ENCODE assay signal across 8 mouse cellular contexts in genomic region chr12:91779004-91779365, GRCm38 (mm10). TPM values are rescaled to one million over a fixed set of nuclear protein-coding genes. Genes with fewer than 3 reads are reported as not detected.
DNase-seq lines count a peak whose midpoint lies in the region; ATAC-seq and TF ChIP-seq lines count a peak whose summit lies in the region.

No protein-coding gene starts in this region.

- H3K4me1 ChIP-seq in G1E (ENCODE audit: insufficient read depth, low read depth, low read length): peaks cover 52% of the 10 kb centered on the region
- no peaks in the 10 kb centered on the region for H3K4me1 ChIP-seq in cerebellum, adult 2 months (ENCODE audit: control insufficient read depth, insufficient read depth, low read length)
- H3K4me1 ChIP-seq in forebrain, embryonic 16.5 days (replicated peaks; ENCODE audit: control insufficient read depth, insufficient read depth, low read length): peaks cover 10% of the 10 kb centered on the region
- peaks cover 18% of the 10 kb centered on the region for H3K4me1 ChIP-seq in neural tube, embryonic 15.5 days
- peaks cover 8% of the 10 kb centered on the region for H3K4me1 ChIP-seq in testis, adult 2 months (ENCODE audit: control insufficient read depth, insufficient read depth, low read length)

- no peak for TF ChIP-seq POLR2A in cerebellum, adult 2 months (IDR thresholded peaks at IDR 0.05; ENCODE audit: borderline replicate concordance, insufficient read depth, low read length)
- TF ChIP-seq POLR2A in testis, adult 2 months (IDR thresholded peaks at IDR 0.05; ENCODE audit: control insufficient read depth, low read depth, low read length): peak; percentile 53; the same call in 1 of the 2 replicates

- intact Hi-C loops in heart, postnatal 25 days (cut with DNase I): no loop called here

- no peak for TF ChIP-seq CTCF in G1E (IDR thresholded peaks at IDR 0.05; ENCODE audit: low read depth, low read length)
- TF ChIP-seq CTCF in cerebellum, adult 2 months (IDR thresholded peaks at IDR 0.05; ENCODE audit: borderline replicate concordance, insufficient read depth, low read depth, low read length): no peak
- no peak for TF ChIP-seq CTCF in testis, adult 2 months (IDR thresholded peaks at IDR 0.05; ENCODE audit: control insufficient read depth, insufficient read depth, insufficient replicate concordance, low read depth, low read length)

- peaks cover 2% of the 10 kb centered on the region for H3K36me3 ChIP-seq in G1E (replicated peaks)
- H3K36me3 ChIP-seq in forebrain, embryonic 16.5 days (ENCODE audit: control insufficient read depth, insufficient read depth): no peaks in the 10 kb centered on the region
- H3K36me3 ChIP-seq in neural tube, embryonic 15.5 days: no peaks in the 10 kb centered on the region
- no peaks in the 10 kb centered on the region for H3K36me3 ChIP-seq in testis, adult 2 months (ENCODE audit: control insufficient read depth, insufficient read depth, low read length)

- no peak overlapping the region for H3K27ac ChIP-seq in cerebellum, adult 2 months (ENCODE audit: insufficient read depth, low read length)
- no peak overlapping the region; the same call in 1 of the 2 replicates for H3K27ac ChIP-seq in forebrain, embryonic 16.5 days (ENCODE audit: low read length)
- H3K27ac ChIP-seq in neural tube, embryonic 15.5 days (replicated peaks): peak overlapping the region; percentile 67
- no peak overlapping the region for H3K27ac ChIP-seq in testis, adult 2 months (ENCODE audit: control insufficient read depth, insufficient read depth, low read depth, low read length)

- peak overlapping the region; percentile 79 for H3K4me3 ChIP-seq in G1E (ENCODE audit: low read depth, low read length)
- peak overlapping the region; percentile 47 for H3K4me3 ChIP-seq in cerebellum, adult 2 months (replicated peaks; ENCODE audit: insufficient read depth, low read depth, low read length)
- H3K4me3 ChIP-seq in forebrain, embryonic 16.5 days (replicated peaks; ENCODE audit: low read length): peak overlapping the region; percentile 83
- peak overlapping the region; percentile 75 for H3K4me3 ChIP-seq in neural tube, embryonic 15.5 days (replicated peaks)
- peak overlapping the region; percentile 93 for H3K4me3 ChIP-seq in testis, adult 2 months (ENCODE audit: control insufficient read depth, low read depth, low read length)

- WGBS in cerebellum, adult 2 months: under 1% methylated on average over 34 of the region's 35 CpGs
- under 1% methylated on average over 35 of the region's 35 CpGs for WGBS in forebrain, embryonic 16.5 days
- WGBS in neural tube, embryonic 15.5 days: under 1% methylated on average over 34 of the region's 35 CpGs

- peak overlapping the region; percentile 66 for H3K9ac ChIP-seq in forebrain, embryonic 16.5 days (replicated peaks; ENCODE audit: low read depth, low read length)
- H3K9ac ChIP-seq in neural tube, embryonic 15.5 days (replicated peaks): peak overlapping the region; percentile 59

- peak; percentile 95 for DNase-seq in G1E (ENCODE audit: low spot score)
- peak; percentile 62 to 66 for DNase-seq in cerebellum, adult 2 months
- peak; percentile 69 for DNase-seq in heart, postnatal 25 days (ENCODE audit: low spot score)
- peak; percentile 62 to 85 for DNase-seq in layer of hippocampus, adult 18-20 months (ENCODE audit: low spot score in 2 of 2)
- DNase-seq in lung, adult 18-20 months: peak; percentile 81 to 84

- ATAC-seq in G1E (ENCODE audit: extremely low read depth, insufficient number of reproducible peaks, low FRiP score, poor library complexity, severe bottlenecking): peak; percentile 91
- ATAC-seq in forebrain, embryonic 16.5 days: peak; percentile 95
- ATAC-seq in neural tube, embryonic 15.5 days (ENCODE audit: low FRiP score): peak; percentile 95

- H3K9me3 ChIP-seq in G1E (replicated peaks): no peaks in the 10 kb centered on the region
- H3K9me3 ChIP-seq in forebrain, embryonic 16.5 days (ENCODE audit: control insufficient read depth, low read length): no peaks in the 10 kb centered on the region
- no peaks in the 10 kb centered on the region for H3K9me3 ChIP-seq in neural tube, embryonic 15.5 days (replicated peaks)

- H3K4me2 ChIP-seq in forebrain, embryonic 16.5 days (ENCODE audit: low read length): peak overlapping the region; percentile 99
- H3K4me2 ChIP-seq in neural tube, embryonic 15.5 days: peak overlapping the region; percentile 99

- peaks cover 3% of the 10 kb centered on the region; the same call in 1 of the 2 replicates for H3K27me3 ChIP-seq in G1E (ENCODE audit: insufficient read depth, low read length)
- H3K27me3 ChIP-seq in cerebellum, adult 2 months (ENCODE audit: control insufficient read depth, insufficient read depth, low read length): no peaks in the 10 kb centered on the region
- H3K27me3 ChIP-seq in forebrain, embryonic 16.5 days (replicated peaks; ENCODE audit: control insufficient read depth, insufficient read depth, low read length): no peaks in the 10 kb centered on the region
- no peaks in the 10 kb centered on the region; the same call in 1 of the 2 replicates for H3K27me3 ChIP-seq in neural tube, embryonic 15.5 days (replicated peaks)
- no peaks in the 10 kb centered on the region for H3K27me3 ChIP-seq in testis, adult 2 months (ENCODE audit: control insufficient read depth, insufficient read depth, low read length)

RNA-seq across cellular contexts. Expression of gene Ston2, which starts 9.2 kb away (rescaled TPM):
- total RNA-seq in G1E (2014; fragmentation: Nextera tagmentation): 110 TPM in 2 replicates
- total RNA-seq in G1E (2017): 33.4 and 34.0 TPM in 2 replicates
- 69.8 and 74.5 TPM in 2 replicates for polyA plus RNA-seq in G1E (2012)
- 9.0 and 10.7 TPM in 2 replicates for polyA plus RNA-seq in cerebellum, adult 2 months (2012; rRNA removed)
- polyA plus RNA-seq in forebrain, embryonic 16.5 days (2015; fragmentation: Nextera tagmentation; extraction: Ambion mirVana): 4.7 and 6.4 TPM in 2 replicates
- 1 to 10 TPM; 4.0 to 4.5 TPM for total RNA-seq in heart, postnatal 25 days (2021)
- total RNA-seq in layer of hippocampus, adult 18-20 months (2021): 10 to 100 TPM; 31.4 to 35.4 TPM
- polyA plus RNA-seq in neural tube, embryonic 15.5 days (2015; fragmentation: Nextera tagmentation; extraction: Ambion mirVana): 6.8 and 9.8 TPM in 2 replicates
- 19.7 and 24.3 TPM in 2 replicates for polyA plus RNA-seq in testis, adult 2 months (2012; rRNA removed)
